Mouse (Mus musculus) CH12.LX (cell line): ENCODE data around the gene Mgat4d. TPM values are rescaled to one million over a fixed set of nuclear protein-coding genes. Genes with fewer than 3 reads are reported as not detected.
A peak's percentile ranks its signal among the peaks of the same experiment; 100 is the strongest.

ENCODE experiments used
- DNase-seq: peaks from one replicate; pipeline ENCODE4 v3.0.0-alpha.2; 2013; ENCODE audit errors: extremely low read depth
- H3K27ac ChIP-seq: 2 replicates; pipeline ENCODE4 v1.5.1; 2012; ENCODE audit warnings: low read depth, mild to moderate bottlenecking, control low read depth, moderate library complexity; ENCODE audit not compliant: insufficient read depth
- H3K27me3 ChIP-seq: replicated peaks from 2 replicates; pipeline ENCODE3; 2012; ENCODE audit warnings: inconsistent platforms
- H3K36me3 ChIP-seq, 2 experiments: replicated peaks in 1 of 2; 2 replicates each; pipeline versions ENCODE3 to v1.6.1; 2012; ENCODE audit warnings: inconsistent platforms in 1 of 2, low read length in 1 of 2, mild to moderate bottlenecking in 1 of 2, mixed read lengths in 1 of 2, moderate library complexity in 1 of 2; ENCODE audit not compliant: control insufficient read depth in 1 of 2, insufficient read depth in 1 of 2
- H3K4me1 ChIP-seq, 2 experiments: 2 replicates each; pipeline ENCODE4 v1.6.1; 2012; ENCODE audit warnings: inconsistent platforms in 1 of 2, moderate library complexity in 1 of 2; ENCODE audit not compliant: insufficient read depth in 2 of 2, control insufficient read depth in 1 of 2
- H3K4me2 ChIP-seq: 2 replicates; pipeline ENCODE4 v1.6.1; 2012; ENCODE audit warnings: low read depth, mild to moderate bottlenecking, control low read depth; ENCODE audit not compliant: poor library complexity, insufficient read depth, severe bottlenecking
- H3K4me3 ChIP-seq, 3 experiments: fragments of 150-350 bp in 1 of 3; sonication (generic) in 1 of 3; replicated peaks in 1 of 3; 2 replicates each; pipeline versions ENCODE3 to v1.5.1; 2011 to 2012; ENCODE audit warnings: low read depth in 2 of 3, low read length in 2 of 3, mild to moderate bottlenecking in 2 of 3, moderate library complexity in 2 of 3, control low read depth in 1 of 3, improper control_type of control experiment in 1 of 3, inconsistent platforms in 1 of 3, mixed read lengths in 1 of 3; ENCODE audit not compliant: poor library complexity in 1 of 3
- H3K79me2 ChIP-seq: replicated peaks from 2 replicates; pipeline ENCODE4 v1.6.1; 2012; ENCODE audit warnings: mild to moderate bottlenecking, moderate library complexity; ENCODE audit not compliant: control insufficient read depth, poor library complexity, insufficient read depth, severe bottlenecking; ENCODE audit errors: extremely low read depth
- H3K9ac ChIP-seq: 2 replicates; pipeline ENCODE4 v1.6.1; 2012; ENCODE audit warnings: low read depth, mild to moderate bottlenecking, control low read depth, moderate library complexity; ENCODE audit not compliant: insufficient read depth
- H3K9me3 ChIP-seq: replicated peaks from 2 replicates; pipeline ENCODE3; 2012; ENCODE audit warnings: low read length, inconsistent platforms, mixed read lengths
- BHLHE40 ChIP-seq: IDR thresholded peaks from 2 replicates; pipeline ENCODE4 v1.6.1; 2011; ENCODE audit warnings: mild to moderate bottlenecking, low read depth, low read length, improper control_type of control experiment
- EP300 ChIP-seq: IDR thresholded peaks from 2 replicates; pipeline ENCODE4 v1.6.1; 2011; ENCODE audit warnings: low read length, improper control_type of control experiment
- GABPA ChIP-seq: IDR thresholded peaks from 2 replicates; pipeline ENCODE4 v1.6.1; 2012; ENCODE audit warnings: low read depth, low read length, improper control_type of control experiment, inconsistent platforms; ENCODE audit not compliant: insufficient replicate concordance
- HCFC1 ChIP-seq: IDR thresholded peaks from 2 replicates; pipeline ENCODE4 v1.6.1; 2012; ENCODE audit warnings: low read depth, mild to moderate bottlenecking, inconsistent platforms, low read length, improper control_type of control experiment
- JUN ChIP-seq: IDR thresholded peaks from 2 replicates; pipeline ENCODE4 v1.6.1; 2011; ENCODE audit warnings: low read depth, mild to moderate bottlenecking, low read length, improper control_type of control experiment, moderate library complexity; ENCODE audit not compliant: insufficient read depth
- MEF2A ChIP-seq: IDR thresholded peaks from 2 replicates; pipeline ENCODE4 v1.6.1; 2014; ENCODE audit warnings: low read depth, mild to moderate bottlenecking, inconsistent platforms, low read length, improper control_type of control experiment, borderline replicate concordance
- NRF1 ChIP-seq: IDR thresholded peaks from 2 replicates; pipeline ENCODE4 v1.6.1; 2014; ENCODE audit warnings: low read depth, mild to moderate bottlenecking, inconsistent platforms, low read length, improper control_type of control experiment, moderate library complexity
- POLR2A ChIP-seq: IDR thresholded peaks from 2 replicates; pipeline ENCODE4 v1.6.1; 2011; ENCODE audit warnings: low read depth, mild to moderate bottlenecking, improper control_type of control experiment, low read length
- POLR2AphosphoS2 ChIP-seq: IDR thresholded peaks from 2 replicates; pipeline ENCODE4 v1.6.1; 2011; ENCODE audit warnings: low read depth, low read length, improper control_type of control experiment
- RAD21 ChIP-seq: IDR thresholded peaks from 2 replicates; pipeline ENCODE4 v1.6.1; 2011; ENCODE audit warnings: low read depth, mild to moderate bottlenecking, low read length, improper control_type of control experiment, moderate library complexity
- UBTF ChIP-seq: IDR thresholded peaks from 2 replicates; pipeline ENCODE4 v1.6.1; 2012; ENCODE audit warnings: low read depth, mild to moderate bottlenecking, inconsistent platforms, low read length, improper control_type of control experiment, moderate library complexity
- ZKSCAN1 ChIP-seq: IDR thresholded peaks from 2 replicates; pipeline ENCODE4 v1.6.1; 2012; ENCODE audit warnings: low read depth, inconsistent platforms, low read length, improper control_type of control experiment, borderline replicate concordance
- ZNF384 ChIP-seq: IDR thresholded peaks from 2 replicates; pipeline ENCODE4 v1.6.1; 2012; ENCODE audit warnings: low read depth, low read length, improper control_type of control experiment, inconsistent platforms
- dilution Hi-C: fragments of 300-500 bp; cut with MboI; formaldehyde crosslinking; loops from 2 replicates; pipeline ENCODE4 v1.14.3; 2020; ENCODE audit warnings: low sequenced_read_pairs; ENCODE audit not compliant: extremely low pct_unique_long_range_greater_than_20kb, extremely low pct_ligation_motif_present
- in situ Hi-C: fragments of 300-500 bp; cut with MboI; formaldehyde crosslinking; loops from 3 replicates; pipeline ENCODE4 v1.14.3; 2019; ENCODE audit warnings: low sequenced_read_pairs, low pct_ligation_motif_present, low pct_unique_long_range_greater_than_20kb, mixed read lengths
- polyA plus RNA-seq: library from polyadenylated mRNA; unstranded; fragments of >175 nt; gene quantifications from 2 replicates; pipeline ENCODE4 v1.2.1, GENCODE M21; 2012; ENCODE audit warnings: low read depth; ENCODE audit not compliant: insufficient read length
- total RNA-seq, 2 experiments: library from RNA; depleted of rRNA; stranded (reverse); fragments of 300-350 nt in 1 of 2; fragments of >200 nt in 1 of 2; gene quantifications; 2 replicates each; pipeline ENCODE4 v1.2.3; 2012 to 2014

Mgat4d gene
- total and polyA plus RNA-seq, 3 experiments, result 0.17 TPM; not detected in 2

DNA sequence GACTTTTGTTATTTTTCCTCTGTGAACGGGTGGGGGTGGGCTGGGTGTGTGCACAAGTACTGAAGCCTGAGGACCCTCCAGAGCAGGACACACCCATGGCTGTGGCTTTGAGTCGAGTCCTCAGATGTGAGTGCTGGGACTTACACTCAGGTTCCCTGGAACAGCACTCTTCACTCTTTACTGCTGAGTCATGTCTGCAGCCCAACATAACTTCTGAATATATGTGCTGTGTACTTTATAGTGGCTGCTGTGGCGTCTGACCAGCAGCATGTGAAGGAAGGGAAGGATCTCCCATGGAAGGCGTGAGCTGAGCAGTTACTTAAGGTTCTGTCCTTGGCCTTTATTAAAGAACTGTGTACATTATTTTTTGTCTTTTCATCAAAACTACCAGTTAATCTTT lies 31.9 kb downstream of the Mgat4d start (continued):
- TF ChIP-seq ZKSCAN1, result no peak
- no peak for TF ChIP-seq MEF2A
- no peak for TF ChIP-seq POLR2A

DNA sequence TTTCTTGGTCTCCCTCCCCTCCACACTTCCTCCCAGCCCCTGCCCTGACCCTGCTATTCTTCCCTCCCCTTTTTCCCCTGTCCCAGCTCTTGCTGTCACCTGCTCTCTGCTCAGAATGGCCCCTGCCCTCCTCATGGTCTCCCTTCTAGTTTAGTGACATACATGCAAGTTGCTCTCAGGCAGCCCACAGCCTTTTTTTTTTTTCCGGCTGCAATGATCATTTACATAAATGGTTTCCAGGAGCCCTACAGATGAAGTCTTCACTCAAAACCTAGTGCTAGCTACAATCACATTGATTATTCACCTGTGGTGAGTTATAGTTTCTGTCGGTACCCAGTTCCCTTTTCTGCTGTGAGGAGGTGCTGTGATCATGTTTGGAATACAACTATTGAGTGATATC lies 32.7 kb downstream of the Mgat4d start:
- peak; percentile 49 for DNase-seq
- Histone ChIP-seq H3K27ac (no peak overlapping the region), H3K4me3 (no peak overlapping the region)
- TF ChIP-seq UBTF (no peak), ZNF384 (peak; percentile 92)
- TF ChIP-seq, all 38 proteins: peak for 1
- Histone ChIP-seq H3K4me1 (peaks cover 0 to 11% of the 10 kb centered on the region in 2 experiments; a peak in 2 of 4 replicates), H3K9ac (no peak overlapping the region), H3K9me3 (no peaks in the 10 kb centered on the region), H3K36me3 (no peaks in the 10 kb centered on the region), H3K79me2 (no peaks in the 10 kb centered on the region), H3K4me2 (no peak overlapping the region), H3K27me3 (no peaks in the 10 kb centered on the region)
- dilution Hi-C loops, result no loop called here
- in situ Hi-C loops, result no loop called here

DNA sequence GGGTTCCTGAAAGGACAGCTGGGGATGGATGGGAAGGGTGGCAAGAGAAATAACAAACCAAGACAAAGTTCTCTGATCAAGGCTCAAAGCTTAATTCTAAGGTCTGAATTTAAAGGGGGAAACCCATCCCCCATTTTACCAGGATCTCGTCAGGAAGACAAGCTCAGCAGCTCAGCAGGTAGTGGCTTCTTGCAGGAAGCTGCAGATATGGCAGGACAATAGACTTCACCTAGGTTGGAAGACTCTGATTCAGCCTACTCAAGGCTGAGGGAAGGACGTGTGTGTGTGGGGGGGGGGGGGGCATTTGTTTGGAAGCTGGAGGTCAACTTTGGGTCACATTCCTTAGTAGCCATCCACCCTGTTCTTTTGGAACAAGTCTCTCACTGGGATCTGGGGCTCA lies 34.6 kb downstream of the Mgat4d start:
- Histone ChIP-seq H3K4me3 (no peak overlapping the region), H3K9me3 (no peaks in the 10 kb centered on the region), H3K9ac (no peak overlapping the region), H3K36me3 (no peaks in the 10 kb centered on the region), H3K4me1 (peaks cover 0 to 11% of the 10 kb centered on the region in 2 experiments; a peak in 2 of 4 replicates), H3K4me2 (no peak overlapping the region), H3K79me2 (no peaks in the 10 kb centered on the region), H3K27me3 (no peaks in the 10 kb centered on the region), H3K27ac (no peak overlapping the region)
- dilution Hi-C loops, result no loop called here
- in situ Hi-C loops, result no loop called here
- TF ChIP-seq JUN (no peak), EP300 (no peak), HCFC1 (no peak), GABPA (no peak), RAD21 (no peak), BHLHE40 (no peak)
- no peak for DNase-seq

GRCm38 (mm10) chr8:83389316-83390005 lies 41.2 kb downstream of the Mgat4d start, which contains the start of gene Clgn:
Gene Clgn, plus strand, starts transcription at chr8:83389867.
- dilution Hi-C loops (no loop called here), in situ Hi-C loops (no loop called here)
- H3K79me2 ChIP-seq, result no peaks in the 10 kb centered on the region
- peaks cover under 1 to 12% of the 10 kb centered on the region in 2 experiments for H3K4me1 ChIP-seq
- H3K27ac ChIP-seq, result no peak within 1 kb of the TSS
- H3K4me2 ChIP-seq, result peak within 1 kb of the TSS; percentile 77
- H3K4me3 ChIP-seq, result peak within 1 kb of the TSS in 2 of 3 experiments; percentile 44 to 48
- H3K27me3 ChIP-seq, result no peaks in the 10 kb centered on the region
- peaks cover 8% of the 10 kb centered on the region for H3K9me3 ChIP-seq
- TF ChIP-seq NRF1 (peak; percentile 87), POLR2AphosphoS2 (no peak)
- TF ChIP-seq, all 38 proteins: peak for 1
- no peak within 1 kb of the TSS for H3K9ac ChIP-seq
- no peaks in the 10 kb centered on the region for H3K36me3 ChIP-seq
- peak; percentile 45 for DNase-seq
